Mouse (Mus musculus) frontal cortex, postnatal 14 days (tissue): Measurements from ENCODE around the gene Gm36028.

ENCODE experiments used
- DNase-seq, 2 experiments: peaks; one replicate each; pipeline ENCODE4 v3.0.0; 2022; ENCODE audit warnings: low spot score in 2 of 2

The Gm36028 gene

GRCm38 (mm10) chr16:37809623-37809992 is 51.3 kb downstream of the Gm36028 start:
- DNase-seq = no peak

GRCm38 (mm10) chr16:37808866-37809622 is 51.9 kb downstream of the Gm36028 start:
- no peak for DNase-seq

GRCm38 (mm10) chr16:37807269-37807668 is 53.7 kb downstream of the Gm36028 start:
- no peak for DNase-seq

- DNase-seq = no peak
Observed at GRCm38 (mm10) chr16:37805746-37806495, 55.0 kb downstream of the Gm36028 start.

- DNase-seq = no peak
Observed at GRCm38 (mm10) chr16:37803387-37803950, 57.5 kb downstream of the Gm36028 start.

GRCm38 (mm10) chr16:37802686-37803295 is 58.2 kb downstream of the Gm36028 start:
- no peak for DNase-seq

GRCm38 (mm10) chr16:37801097-37801496 is 59.8 kb downstream of the Gm36028 start:
- no peak for DNase-seq
